Comparison of ENCODE assay signal across 1 mouse cellular context in genomic region chr2:151037876-151038552, GRCm38 (mm10).
A peak's percentile ranks its signal among the peaks of the same experiment; 100 is the strongest.
TF ChIP-seq lines count a peak whose summit lies in the region.

No protein-coding gene starts in this region.

TF ChIP-seq in CH12.LX, 34 proteins besides CTCF, POLR2A, EP300 and RAD21 (continued from another document):
- TF ChIP-seq CHD2 (IDR thresholded peaks at IDR 0.05; ENCODE audit: low read length) (no peak), MEF2A (IDR thresholded peaks at IDR 0.05; ENCODE audit: borderline replicate concordance, low read depth, low read length) (no peak), HCFC1 (IDR thresholded peaks at IDR 0.05; ENCODE audit: low read depth, low read length) (no peak), SIN3A (IDR thresholded peaks at IDR 0.05; ENCODE audit: low read length) (no peak), PAX5 (IDR thresholded peaks at IDR 0.05; ENCODE audit: low read length) (no peak), JUND (conservative IDR thresholded peaks at IDR 0.05; ENCODE audit: low read depth, low read length) (no peak), CHD1 (IDR thresholded peaks at IDR 0.05; ENCODE audit: low read depth, low read length) (no peak), NELFE (IDR thresholded peaks at IDR 0.05; ENCODE audit: low read depth, low read length) (no peak), TBP (conservative IDR thresholded peaks at IDR 0.05; ENCODE audit: low read depth, low read length) (no peak), POLR2AphosphoS2 (IDR thresholded peaks at IDR 0.05; ENCODE audit: low read depth, low read length) (no peak), MAFK (IDR thresholded peaks at IDR 0.05; ENCODE audit: insufficient replicate concordance, low read length) (0 out of 2 replicates have a peak, but pooled peaks have one; percentile 0), ZNF384 (IDR thresholded peaks at IDR 0.05; ENCODE audit: low read depth, low read length) (no peak), BHLHE40 (IDR thresholded peaks at IDR 0.05; ENCODE audit: low read depth, low read length) (peak; percentile 30; the same call in 1 of the 2 replicates), MAX (IDR thresholded peaks at IDR 0.05; ENCODE audit: low read length) (no peak), RCOR1 (conservative IDR thresholded peaks at IDR 0.05; ENCODE audit: low read depth, low read length) (no peak), USF1 (IDR thresholded peaks at IDR 0.05; ENCODE audit: low read depth, low read length) (no peak), MYC (IDR thresholded peaks at IDR 0.05; ENCODE audit: low read depth, low read length) (0 out of 2 replicates have a peak, but pooled peaks have one; percentile 46)
